Mouse (Mus musculus) stomach, embryonic 15.5 days (tissue): ENCODE data around the gene Ptprb. TPM values are rescaled to one million over a fixed set of nuclear protein-coding genes. Genes with fewer than 3 reads are reported as not detected.

Experiments used
- ATAC-seq: fragments of 200-750 bp; cut with Nextera tagmentation; 2 replicates; pipeline ENCODE4 v1.8.0; 2017; ENCODE audit warnings: low read depth, moderate number of reproducible peaks, moderate TSS enrichment; ENCODE audit not compliant: insufficient read depth, low FRiP score
- H3K27ac ChIP-seq: fragments of 300-500 bp; sonication (generic); 2 replicates; pipeline ENCODE4 v1.5.1; 2015; ENCODE audit warnings: mild to moderate bottlenecking, inconsistent platforms
- H3K27me3 ChIP-seq: fragments of 300-500 bp; sonication (generic); replicated peaks from 2 replicates; pipeline ENCODE4 v1.6.1; 2015; ENCODE audit warnings: inconsistent platforms
- H3K36me3 ChIP-seq: fragments of 300-500 bp; sonication (generic); 2 replicates; pipeline ENCODE4 v1.6.1; 2015; ENCODE audit warnings: inconsistent platforms
- H3K4me1 ChIP-seq: fragments of 300-500 bp; sonication (generic); 2 replicates; pipeline ENCODE4 v1.6.1; 2015; ENCODE audit warnings: inconsistent platforms
- H3K4me2 ChIP-seq: fragments of 300-500 bp; sonication (generic); 2 replicates; pipeline ENCODE4 v1.6.1; 2015; ENCODE audit warnings: mild to moderate bottlenecking, inconsistent platforms
- H3K4me3 ChIP-seq: fragments of 300-500 bp; sonication (generic); replicated peaks from 2 replicates; pipeline ENCODE4 v1.5.1; 2015; ENCODE audit warnings: inconsistent platforms
- H3K9ac ChIP-seq: fragments of 300-500 bp; sonication (generic); 2 replicates; pipeline ENCODE4 v1.6.1; 2015; ENCODE audit warnings: inconsistent platforms
- H3K9me3 ChIP-seq: fragments of 300-500 bp; sonication (generic); 2 replicates; pipeline ENCODE4 v1.6.1; 2016; ENCODE audit warnings: inconsistent platforms
- WGBS: fragments of 180-500 bp; shearing (Covaris S2); methylation state at CpG from one replicate; pipeline ENCODE4 v1.1.7; 2015; 5-methylcytosine and 5-hydroxymethylcytosine counted together
- polyA plus RNA-seq: library from polyadenylated mRNA; unstranded; fragments of >200 nt; fragmentation: Nextera tagmentation; extraction: Ambion mirVana; gene quantifications from 2 replicates; pipeline ENCODE4 v1.2.1, GENCODE M21; 2015

Gene Ptprb
- polyA plus RNA-seq, 1 experiment from 2014 or later = 4.2 TPM

DNA sequence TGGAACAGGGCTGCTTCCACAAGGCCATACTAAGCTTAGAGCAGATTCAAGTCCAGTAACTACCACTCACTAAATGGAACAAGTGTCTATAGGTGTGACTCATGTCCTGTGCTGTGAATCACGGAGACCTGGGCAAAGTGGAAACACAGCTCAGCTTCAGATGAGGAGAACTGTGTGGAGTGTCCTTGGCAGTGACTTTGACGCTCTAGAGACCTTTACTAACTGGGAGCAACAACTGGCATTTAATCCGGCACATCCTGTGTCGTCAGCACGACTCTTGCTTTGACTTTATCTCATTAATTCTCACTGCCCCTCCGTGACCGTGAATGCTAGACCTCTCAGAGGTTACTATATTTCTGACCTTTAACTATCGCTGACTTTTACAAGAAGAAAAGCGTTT lies 135.5 kb downstream of the Ptprb start:
- WGBS = 36% methylated on average over 9 of the region's 9 CpGs
- H3K27me3 ChIP-seq = no peaks in the 10 kb centered on the region
- ATAC-seq = no peak
- H3K9me3 ChIP-seq = no peaks in the 10 kb centered on the region
- H3K4me3 ChIP-seq = no peak overlapping the region
- H3K4me2 ChIP-seq = no peak overlapping the region
- H3K27ac ChIP-seq = no peak overlapping the region
- no peaks in the 10 kb centered on the region for H3K4me1 ChIP-seq
- H3K36me3 ChIP-seq = no peaks in the 10 kb centered on the region
- H3K9ac ChIP-seq = no peak overlapping the region

GRCm38 (mm10) chr10:116416142-116416541 lies 140.8 kb downstream of the Ptprb start:
- no peak for ATAC-seq
- Histone ChIP-seq H3K9me3 (no peaks in the 10 kb centered on the region), H3K4me2 (no peak overlapping the region), H3K9ac (no peak overlapping the region), H3K27me3 (no peaks in the 10 kb centered on the region), H3K36me3 (no peaks in the 10 kb centered on the region), H3K27ac (no peak overlapping the region), H3K4me1 (no peaks in the 10 kb centered on the region), H3K4me3 (no peak overlapping the region)
- 81% methylated on average over 6 of the region's 6 CpGs for WGBS

DNA sequence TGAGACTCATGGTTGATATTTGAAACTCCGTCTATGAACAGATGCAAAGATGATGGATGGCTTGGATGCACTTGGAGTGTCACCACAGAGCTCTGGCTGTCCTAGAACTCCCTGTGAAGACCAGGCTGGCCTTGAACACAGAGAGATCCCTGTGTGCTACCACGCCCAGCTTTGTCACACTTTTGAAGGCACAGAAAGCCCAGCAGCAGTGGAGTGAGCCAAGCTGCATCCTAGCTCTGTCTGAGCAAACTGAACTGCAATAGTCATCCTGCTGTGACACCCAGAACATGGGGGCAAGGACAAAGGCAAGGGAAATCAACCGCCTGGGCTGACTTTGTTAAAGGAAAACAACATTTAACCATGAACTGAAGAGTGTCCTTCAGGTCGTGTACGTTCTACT lies 141.4 kb downstream of the Ptprb start:
- 84% methylated on average over 5 of the region's 5 CpGs for WGBS
- Histone ChIP-seq H3K27me3 (no peaks in the 10 kb centered on the region), H3K36me3 (no peaks in the 10 kb centered on the region), H3K9me3 (no peaks in the 10 kb centered on the region), H3K9ac (no peak overlapping the region), H3K4me1 (no peaks in the 10 kb centered on the region), H3K4me3 (no peak overlapping the region), H3K4me2 (no peak overlapping the region), H3K27ac (no peak overlapping the region)
- no peak for ATAC-seq

- Histone ChIP-seq H3K9ac (no peak overlapping the region), H3K27me3 (no peaks in the 10 kb centered on the region), H3K27ac (no peak overlapping the region), H3K36me3 (no peaks in the 10 kb centered on the region), H3K4me1 (no peaks in the 10 kb centered on the region), H3K4me2 (no peak overlapping the region), H3K4me3 (no peak overlapping the region), H3K9me3 (no peaks in the 10 kb centered on the region)
- ATAC-seq = no peak
- WGBS = 64% methylated on average over 24 of the region's 24 CpGs
Measured at GRCm38 (mm10) chr10:116418121-116418726, 142.9 kb downstream of the Ptprb start.

DNA sequence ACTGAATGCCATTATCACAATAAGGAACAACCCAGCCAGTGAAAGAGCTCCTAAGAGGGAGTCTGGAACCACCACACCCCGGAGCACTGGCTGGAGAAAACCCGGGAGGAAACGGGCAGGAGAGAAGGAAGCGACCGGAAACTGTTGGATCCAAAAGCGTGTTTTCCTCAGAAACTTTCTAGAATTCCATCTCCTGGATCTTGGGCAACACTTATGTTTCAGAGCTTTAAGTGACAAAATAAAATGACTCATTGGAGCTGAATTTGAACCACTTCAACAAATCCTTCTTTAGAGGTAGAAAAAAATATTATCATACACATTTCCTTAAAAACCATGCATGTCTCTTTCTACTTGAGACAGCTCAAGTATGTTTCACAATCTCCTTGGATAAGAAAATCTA lies 145.7 kb downstream of the Ptprb start:
- ATAC-seq = no peak
- no peak overlapping the region for H3K9ac ChIP-seq
- H3K27ac ChIP-seq = no peak overlapping the region
- H3K9me3 ChIP-seq = no peaks in the 10 kb centered on the region
- 87% methylated on average over 6 of the region's 6 CpGs for WGBS
- H3K4me3 ChIP-seq = no peak overlapping the region
- no peaks in the 10 kb centered on the region for H3K27me3 ChIP-seq
- no peak overlapping the region for H3K4me2 ChIP-seq
- no peaks in the 10 kb centered on the region for H3K36me3 ChIP-seq
- no peaks in the 10 kb centered on the region for H3K4me1 ChIP-seq

- Histone ChIP-seq H3K9me3 (no peaks in the 10 kb centered on the region), H3K4me1 (no peaks in the 10 kb centered on the region), H3K27me3 (no peaks in the 10 kb centered on the region), H3K4me2 (no peak overlapping the region), H3K36me3 (no peaks in the 10 kb centered on the region), H3K27ac (no peak overlapping the region), H3K9ac (no peak overlapping the region), H3K4me3 (no peak overlapping the region)
- WGBS = 80% methylated on average over 2 of the region's 2 CpGs
- no peak for ATAC-seq
Measured at GRCm38 (mm10) chr10:116422551-116422950, 147.2 kb downstream of the Ptprb start.

GRCm38 (mm10) chr10:116424921-116425320 lies 149.6 kb downstream of the Ptprb start:
- no peaks in the 10 kb centered on the region for H3K9me3 ChIP-seq
- H3K36me3 ChIP-seq = no peaks in the 10 kb centered on the region
- no peak for ATAC-seq
- no peak overlapping the region for H3K4me3 ChIP-seq
- no peaks in the 10 kb centered on the region for H3K27me3 ChIP-seq
- no peak overlapping the region for H3K9ac ChIP-seq
- 85% methylated on average over 6 of the region's 6 CpGs for WGBS
- H3K27ac ChIP-seq = no peak overlapping the region
- no peaks in the 10 kb centered on the region for H3K4me1 ChIP-seq
- no peak overlapping the region for H3K4me2 ChIP-seq

DNA sequence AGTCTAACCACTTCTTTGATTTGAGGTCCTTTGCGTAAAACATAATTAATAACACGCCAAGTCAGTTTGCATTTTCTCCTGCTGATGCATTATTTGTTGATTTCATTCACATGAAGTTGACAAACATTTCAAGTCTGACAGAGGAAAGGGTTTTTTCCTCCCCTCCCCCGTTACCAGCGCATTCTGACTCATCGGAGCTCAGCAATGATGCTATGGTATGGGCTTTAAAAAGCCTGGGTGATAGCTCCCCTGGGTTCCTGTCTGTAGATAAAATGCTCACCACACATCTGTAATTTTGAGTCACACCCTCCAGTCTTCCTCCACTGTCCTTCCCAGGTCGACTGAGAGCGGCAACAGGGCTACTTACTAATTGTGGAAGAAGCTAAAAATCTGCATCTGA lies 150.9 kb downstream of the Ptprb start:
- no peak for ATAC-seq
- H3K9me3 ChIP-seq = no peaks in the 10 kb centered on the region
- WGBS = 86% methylated on average over 7 of the region's 7 CpGs
- no peak overlapping the region for H3K4me3 ChIP-seq
- no peak overlapping the region for H3K4me2 ChIP-seq
- H3K27me3 ChIP-seq = no peaks in the 10 kb centered on the region
- H3K36me3 ChIP-seq = no peaks in the 10 kb centered on the region
- H3K27ac ChIP-seq = no peak overlapping the region
- no peak overlapping the region for H3K9ac ChIP-seq
- H3K4me1 ChIP-seq = no peaks in the 10 kb centered on the region

- Histone ChIP-seq H3K4me2 (no peak overlapping the region), H3K27ac (no peak overlapping the region), H3K4me3 (no peak overlapping the region), H3K27me3 (no peaks in the 10 kb centered on the region), H3K36me3 (no peaks in the 10 kb centered on the region), H3K4me1 (no peaks in the 10 kb centered on the region), H3K9ac (no peak overlapping the region), H3K9me3 (no peaks in the 10 kb centered on the region)
- WGBS = 92% methylated on average over 26 of the region's 26 CpGs
- no peak for ATAC-seq
Measured at GRCm38 (mm10) chr10:116428026-116428780, 152.9 kb downstream of the Ptprb start.

GRCm38 (mm10) chr10:116432421-116432820 lies 157.1 kb downstream of the Ptprb start:
- no peaks in the 10 kb centered on the region for H3K4me1 ChIP-seq
- no peak overlapping the region for H3K9ac ChIP-seq
- no peak overlapping the region for H3K4me2 ChIP-seq
- no peaks in the 10 kb centered on the region for H3K36me3 ChIP-seq
- no peaks in the 10 kb centered on the region for H3K27me3 ChIP-seq
- H3K4me3 ChIP-seq = no peak overlapping the region
- no peak for ATAC-seq
- H3K27ac ChIP-seq = no peak overlapping the region
- 84% methylated on average over 7 of the region's 7 CpGs for WGBS
- H3K9me3 ChIP-seq = no peaks in the 10 kb centered on the region

- Histone ChIP-seq H3K4me1 (no peaks in the 10 kb centered on the region), H3K4me3 (no peak overlapping the region), H3K36me3 (no peaks in the 10 kb centered on the region), H3K27ac (no peak overlapping the region), H3K4me2 (no peak overlapping the region), H3K27me3 (no peaks in the 10 kb centered on the region), H3K9ac (no peak overlapping the region), H3K9me3 (no peaks in the 10 kb centered on the region)
- 67% methylated on average over 12 of the region's 12 CpGs for WGBS
- no peak for ATAC-seq
Measured at GRCm38 (mm10) chr10:116435455-116435854, 160.1 kb downstream of the Ptprb start.
